Mouse (Mus musculus) cerebral cortex, adult 2 months (tissue): ENCODE measurements around the gene Ush2a.

Experiments used
- WGBS: fragments of 180-500 bp; shearing (Covaris S2); methylation state at CpG from one replicate; pipeline ENCODE4 v1.1.7; 2018; 5-methylcytosine and 5-hydroxymethylcytosine counted together

Gene Ush2a

DNA sequence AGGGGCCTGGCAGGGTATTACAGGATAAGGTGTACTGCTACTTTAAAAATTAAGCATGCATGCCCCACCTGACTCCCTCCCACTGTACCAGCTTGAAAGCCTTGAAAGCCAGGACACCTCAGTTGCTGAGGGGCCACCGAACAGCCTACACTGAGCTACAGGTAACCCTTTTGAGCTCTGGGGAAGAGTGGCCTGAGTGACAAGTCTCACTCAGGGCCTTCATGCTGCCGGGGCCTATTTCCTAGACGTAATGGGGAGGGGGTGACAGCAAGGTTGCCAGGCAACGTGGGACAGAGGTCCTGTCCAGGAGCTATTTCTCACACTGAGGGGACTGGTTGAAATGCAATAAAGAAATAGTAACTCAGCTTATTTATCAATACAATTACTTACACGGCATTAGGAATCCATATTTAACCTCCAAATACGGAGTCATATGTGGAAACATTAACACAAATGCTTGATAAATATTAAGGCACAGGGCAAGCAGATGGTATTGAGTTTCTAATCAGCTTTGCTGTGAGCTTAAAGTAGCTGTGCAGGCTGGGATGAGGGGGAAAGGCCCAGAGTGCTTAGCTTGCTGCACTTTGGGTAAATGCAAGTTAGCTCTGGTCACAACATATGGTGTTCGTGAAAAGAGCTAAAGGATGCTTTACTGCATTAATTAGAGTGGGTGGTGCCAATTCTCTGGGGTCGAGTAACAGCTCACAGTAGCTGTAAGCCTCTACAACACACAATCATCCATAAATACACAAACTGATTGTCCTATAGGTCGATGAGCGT, at the start of gene Ush2a:
Ush2a (plus strand) TSS at position 121 of the 780 bp plus-strand sequence.
- WGBS = 75% methylated on average over 10 of the region's 10 CpGs

DNA sequence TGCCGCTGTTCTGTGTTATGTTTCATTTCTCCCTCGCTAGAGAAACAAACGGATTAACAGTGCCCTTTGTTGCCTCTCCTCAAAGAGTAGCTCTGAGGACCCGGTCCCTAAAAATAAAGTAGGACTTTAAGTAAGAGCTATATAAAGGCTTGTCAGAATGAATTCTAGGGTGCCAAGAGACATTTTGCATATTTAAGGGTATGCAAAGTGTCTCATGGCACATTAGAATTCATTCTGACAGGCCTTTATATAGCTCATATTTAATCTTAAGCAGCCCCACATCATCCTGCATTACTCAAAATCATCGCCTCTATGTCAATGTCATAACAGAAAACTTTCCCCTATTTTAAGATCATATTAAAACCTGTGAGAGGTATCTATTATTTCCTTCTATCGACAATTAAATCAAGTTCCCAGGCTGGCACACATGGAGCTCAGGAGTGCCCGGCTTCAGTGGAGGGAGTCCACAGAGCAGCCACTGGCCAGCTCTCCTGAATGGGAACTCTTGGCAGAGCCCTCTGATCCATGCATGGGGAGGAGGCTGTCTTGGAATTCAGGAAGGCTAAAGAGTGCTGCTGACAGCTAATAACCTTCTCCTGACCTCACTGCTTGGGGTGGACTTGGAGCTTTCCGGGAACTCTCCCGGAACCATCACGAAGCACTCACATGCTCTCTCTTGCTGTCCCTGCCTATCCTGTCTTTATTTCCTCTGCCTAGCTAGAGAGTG, 46.8 kb upstream of the Ush2a start:
- WGBS = 49% methylated on average over 10 of the region's 10 CpGs

DNA sequence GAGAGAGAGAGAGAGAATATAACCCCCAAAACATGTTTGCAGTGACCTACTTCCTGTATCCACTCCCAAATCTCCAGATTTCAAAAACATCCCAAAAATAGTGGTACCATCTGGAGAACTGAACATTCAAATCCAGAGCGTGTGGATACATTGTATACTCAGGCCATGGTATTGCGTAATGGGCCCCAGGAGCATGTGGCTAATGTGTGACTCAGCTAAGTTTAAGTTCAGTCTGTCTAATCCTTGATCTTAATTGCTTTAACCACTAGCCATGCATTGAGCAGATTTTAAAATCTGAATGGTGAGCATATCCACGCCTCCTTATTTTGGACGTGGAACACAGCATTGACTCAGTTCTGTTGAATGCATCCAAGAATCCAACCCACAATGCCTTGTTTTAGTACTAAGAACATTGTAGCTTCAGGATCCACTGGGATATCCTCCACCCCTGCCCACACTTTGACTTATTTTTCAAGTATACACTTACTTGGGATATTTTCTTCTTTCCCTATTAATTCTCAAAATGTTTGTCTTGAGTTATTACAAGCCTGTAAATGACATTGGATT, 40.5 kb upstream of the Ush2a start:
- 34% methylated on average over 4 of the region's 4 CpGs for WGBS

DNA sequence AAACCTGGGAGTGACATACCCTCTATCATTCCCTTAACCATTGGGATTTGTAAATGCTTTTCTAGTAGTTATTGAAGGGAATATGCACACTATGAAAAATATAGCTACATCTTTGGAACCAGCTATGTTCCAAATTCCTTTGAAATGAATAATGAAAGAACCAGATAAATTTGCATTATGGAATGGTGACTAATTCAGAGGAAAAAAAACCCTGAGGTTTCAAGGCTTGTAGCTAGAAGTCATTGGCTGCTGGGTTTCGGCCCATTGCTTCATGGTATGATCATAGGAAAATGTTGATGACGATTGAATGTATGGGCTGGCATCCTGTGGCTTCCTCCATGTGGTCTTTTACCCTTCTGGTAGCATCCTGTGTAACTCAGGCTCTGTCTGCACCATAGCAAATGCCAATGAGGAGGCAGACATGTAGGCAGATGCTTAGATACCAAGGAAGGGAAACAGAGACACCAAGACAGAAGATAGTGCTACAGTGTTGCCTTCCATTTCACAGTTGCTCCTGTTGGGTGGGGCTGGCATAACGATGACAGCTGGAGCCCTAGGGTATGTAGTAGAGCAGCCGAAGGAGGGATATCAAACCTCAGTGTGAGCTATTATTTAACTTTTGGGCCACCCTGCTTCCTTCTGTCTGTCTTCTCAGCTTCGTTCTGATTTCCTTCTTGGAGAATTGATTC, 28.6 kb upstream of the Ush2a start:
- WGBS = 68% methylated on average over 5 of the region's 5 CpGs

DNA sequence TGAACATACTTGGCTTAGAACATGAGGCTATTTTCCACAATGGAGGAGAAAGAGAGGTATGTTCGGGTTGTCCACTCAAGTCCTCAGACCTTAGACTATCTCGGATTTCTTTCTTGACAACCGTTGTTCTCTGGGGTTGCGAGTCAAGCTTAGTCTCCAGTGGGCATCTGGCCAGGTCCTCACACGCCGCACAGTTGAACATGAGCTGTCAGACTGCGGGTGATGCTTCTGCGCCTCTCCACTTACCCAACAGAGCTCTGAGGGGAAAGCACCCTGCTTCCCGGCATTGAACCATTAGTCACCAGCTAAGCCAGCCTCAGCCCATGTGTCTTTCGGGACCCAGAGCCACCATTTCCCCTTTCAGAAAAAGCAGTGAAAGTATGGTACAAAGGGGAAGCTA, 20.1 kb upstream of the Ush2a start:
- 84% methylated on average over 10 of the region's 10 CpGs for WGBS

DNA sequence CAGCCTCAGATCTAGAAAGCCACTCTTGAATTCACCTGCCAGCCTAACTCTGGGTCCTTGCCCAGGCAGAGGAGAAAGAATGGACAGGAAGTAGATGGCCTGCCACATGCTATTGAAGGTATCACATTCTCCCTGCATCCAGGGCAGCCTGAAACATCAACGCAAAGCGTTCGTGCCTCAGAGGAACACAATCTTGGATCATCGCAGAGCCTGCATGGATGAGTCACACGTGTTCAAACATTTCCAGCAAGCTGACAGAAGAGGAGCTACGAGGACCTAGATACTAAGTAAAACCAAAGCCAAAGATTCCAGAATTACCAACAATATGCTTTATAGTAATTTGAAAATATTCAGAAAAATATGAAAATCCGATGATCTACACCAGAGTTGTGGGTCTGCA, 4.3 kb upstream of the Ush2a start:
- 55% methylated on average over 7 of the region's 7 CpGs for WGBS

DNA sequence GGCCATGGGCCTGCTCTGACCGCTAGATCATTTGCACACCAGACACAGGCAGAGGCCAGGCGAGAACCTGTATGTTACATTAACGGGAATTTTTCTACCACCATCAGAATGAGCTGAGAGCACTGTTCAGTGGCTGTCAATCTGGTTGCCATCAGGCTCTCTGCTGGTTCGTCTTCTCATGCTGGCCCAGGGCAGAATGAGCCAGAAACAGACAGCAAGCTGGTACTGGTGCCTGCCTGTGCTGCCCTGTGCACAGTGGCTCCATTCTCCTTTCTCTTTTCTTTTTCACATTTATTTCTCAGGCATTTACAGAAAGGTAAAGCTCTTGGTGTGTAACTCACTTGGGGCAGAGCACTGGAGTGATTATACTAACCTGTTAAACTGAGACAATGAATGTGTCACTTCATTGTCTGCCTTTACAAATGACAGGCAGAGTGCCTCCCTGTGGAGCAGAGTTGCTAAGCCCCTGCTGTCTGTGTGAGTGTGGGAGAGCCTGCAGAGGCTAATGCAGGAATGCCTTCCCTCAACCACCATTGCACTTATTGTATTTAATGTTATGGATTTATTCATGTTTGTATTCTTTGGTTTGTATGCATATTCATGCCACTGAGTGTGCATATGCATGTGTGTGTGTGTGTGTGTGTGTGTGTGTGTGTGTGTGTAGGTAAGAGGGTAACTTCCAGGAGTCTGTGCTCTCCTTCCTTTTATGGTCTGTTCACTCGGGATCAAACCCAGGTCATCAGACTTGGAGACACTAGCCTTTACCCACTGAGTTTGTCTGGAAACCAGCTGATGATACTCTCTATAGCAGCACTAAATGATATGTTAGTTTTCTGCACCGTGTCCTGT, 1.3 kb upstream of the Ush2a start:
- 77% methylated on average over 6 of the region's 6 CpGs for WGBS

DNA sequence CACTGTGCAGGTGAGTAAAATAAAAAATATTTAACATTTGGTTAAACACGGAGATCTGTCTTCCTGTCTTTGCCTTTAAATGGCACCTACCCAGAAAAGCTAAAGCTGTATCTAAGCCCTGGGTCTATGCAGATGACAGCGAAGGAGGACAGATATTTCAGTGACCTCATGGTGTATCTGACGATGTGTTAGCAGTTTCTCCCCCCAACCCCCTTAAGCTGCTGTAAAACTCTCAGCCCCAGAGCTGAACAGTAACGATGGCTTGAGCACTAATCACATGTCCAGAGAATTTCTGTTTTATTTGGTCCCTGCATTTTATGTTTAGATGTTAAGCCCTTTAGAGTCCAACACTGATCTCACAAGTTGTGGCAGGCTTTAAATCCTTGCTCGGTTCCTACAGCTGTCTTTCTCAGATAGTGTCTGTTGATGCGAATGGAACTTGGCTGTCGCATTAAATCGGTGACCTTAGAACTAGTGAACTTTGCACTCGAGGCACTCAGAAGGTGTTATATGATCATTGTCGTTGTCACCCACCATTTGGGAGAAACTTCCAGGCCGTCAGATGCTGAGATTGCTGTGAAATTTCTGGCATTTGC, 5.4 kb downstream of the Ush2a start:
- WGBS = 83% methylated on average over 11 of the region's 11 CpGs

DNA sequence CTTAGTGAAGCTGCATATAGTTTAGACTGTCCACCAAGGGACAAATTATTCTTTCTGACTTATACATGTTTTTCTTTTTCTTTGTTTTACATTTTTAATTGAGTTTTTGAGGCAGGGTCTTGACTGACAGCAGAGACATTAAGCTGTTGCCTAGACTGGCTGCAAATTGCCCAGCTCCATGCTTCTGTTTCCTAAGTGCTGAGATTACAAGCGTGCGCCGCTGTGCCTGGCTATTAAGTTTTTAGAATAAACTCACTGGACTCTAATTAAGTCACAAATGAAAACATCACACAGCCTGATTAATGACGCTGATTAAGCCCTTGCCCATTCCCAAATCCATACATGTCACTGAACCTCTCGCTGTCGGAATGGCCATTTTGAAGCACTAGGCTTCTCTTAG, 7.2 kb downstream of the Ush2a start:
- 73% methylated on average over 6 of the region's 6 CpGs for WGBS

DNA sequence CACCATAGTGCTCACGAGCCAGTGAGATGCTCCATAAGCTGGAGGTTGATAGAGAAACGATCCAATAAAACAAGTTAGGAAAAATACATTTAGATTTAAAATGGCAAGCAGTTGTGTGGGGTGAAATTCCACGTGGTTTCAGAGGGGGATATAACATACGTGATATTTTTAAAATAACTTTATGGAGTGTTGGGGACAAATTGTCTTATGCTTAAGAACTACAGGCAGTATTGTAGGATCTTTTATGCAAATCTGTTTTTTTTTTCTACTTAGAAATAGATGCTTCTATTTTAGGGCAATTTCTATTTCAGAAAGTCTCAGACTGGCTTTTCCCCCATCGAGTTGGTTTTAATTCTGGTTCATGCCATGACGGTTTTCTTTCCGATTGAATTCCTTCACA, 51.5 kb downstream of the Ush2a start:
- 51% methylated on average over 7 of the region's 7 CpGs for WGBS

DNA sequence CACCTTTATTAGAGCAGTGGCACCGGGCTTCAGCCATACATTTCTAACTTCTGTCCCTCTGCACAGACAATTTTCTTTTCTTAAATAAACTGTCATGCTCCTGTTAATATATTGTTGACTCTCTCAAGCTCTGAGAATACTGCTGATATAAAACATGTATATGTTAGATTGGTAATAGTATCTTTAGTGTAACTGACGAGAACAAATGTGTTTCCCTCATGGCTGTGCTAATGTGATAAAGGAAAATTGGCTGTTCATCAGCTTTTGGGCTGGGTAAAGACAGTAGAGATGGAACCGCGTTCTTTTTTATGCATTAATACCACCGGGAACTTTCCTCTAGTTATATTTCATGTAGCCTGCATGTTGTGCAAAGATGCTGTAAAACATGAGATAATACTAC, 54.8 kb downstream of the Ush2a start:
- WGBS = 84% methylated on average over 5 of the region's 5 CpGs

DNA sequence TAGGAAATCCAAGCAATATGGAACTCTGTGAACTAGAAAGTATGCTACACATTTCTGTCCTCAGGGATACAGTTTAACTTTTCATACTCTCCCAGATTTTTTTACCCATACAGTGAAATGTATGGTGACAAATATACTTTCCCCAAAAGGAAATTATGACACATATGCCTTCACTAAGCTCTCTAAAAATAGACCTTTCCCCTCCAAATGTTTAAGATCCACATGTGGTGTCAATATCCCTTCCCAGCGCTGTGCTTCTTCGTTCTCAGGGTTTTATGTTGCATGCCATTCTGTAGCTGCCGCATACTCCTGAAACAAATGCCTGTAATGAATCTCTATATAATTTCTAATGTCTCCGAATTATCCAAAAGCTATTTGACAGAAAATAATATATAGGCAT, 58.4 kb downstream of the Ush2a start:
- WGBS = 61% methylated on average over 4 of the region's 4 CpGs

DNA sequence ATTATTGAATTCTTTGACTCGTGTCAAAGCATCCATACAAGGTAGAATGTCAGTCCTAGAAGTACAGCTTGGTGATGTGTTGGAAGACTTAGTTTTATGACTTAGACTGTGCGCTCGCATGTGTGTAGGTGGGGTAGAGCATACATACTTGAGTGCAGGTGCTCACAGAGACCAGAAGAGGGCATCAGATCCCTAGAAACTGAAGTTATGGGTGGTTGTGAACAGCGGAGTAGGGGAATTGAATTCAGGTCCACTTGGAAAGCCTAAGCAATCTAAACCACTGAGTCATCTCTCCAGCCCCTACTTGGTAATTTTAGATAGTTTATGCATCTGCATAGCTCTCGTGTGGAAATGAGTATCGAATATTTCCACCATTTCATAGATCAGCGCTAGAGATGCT, 59.7 kb downstream of the Ush2a start:
- WGBS = 82% methylated on average over 7 of the region's 7 CpGs

DNA sequence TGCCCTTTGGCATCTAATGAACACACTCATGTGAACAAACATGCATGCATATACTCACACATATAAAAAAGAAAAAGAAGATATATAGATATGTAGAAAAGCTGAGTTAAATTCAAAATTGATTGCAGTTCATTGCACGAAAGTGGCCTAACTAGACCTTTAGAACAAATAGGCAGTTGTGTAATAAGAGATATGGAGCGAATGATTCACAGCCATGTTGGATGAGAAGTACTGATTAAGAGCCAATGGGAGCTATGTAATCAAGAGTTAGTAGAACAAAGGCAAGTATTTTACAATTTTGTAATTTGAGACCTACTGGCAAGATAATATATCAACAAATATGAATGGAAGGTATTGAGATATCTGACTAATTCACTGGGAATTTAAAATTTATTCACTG, 68.6 kb downstream of the Ush2a start:
- 96% methylated on average over 2 of the region's 2 CpGs for WGBS

DNA sequence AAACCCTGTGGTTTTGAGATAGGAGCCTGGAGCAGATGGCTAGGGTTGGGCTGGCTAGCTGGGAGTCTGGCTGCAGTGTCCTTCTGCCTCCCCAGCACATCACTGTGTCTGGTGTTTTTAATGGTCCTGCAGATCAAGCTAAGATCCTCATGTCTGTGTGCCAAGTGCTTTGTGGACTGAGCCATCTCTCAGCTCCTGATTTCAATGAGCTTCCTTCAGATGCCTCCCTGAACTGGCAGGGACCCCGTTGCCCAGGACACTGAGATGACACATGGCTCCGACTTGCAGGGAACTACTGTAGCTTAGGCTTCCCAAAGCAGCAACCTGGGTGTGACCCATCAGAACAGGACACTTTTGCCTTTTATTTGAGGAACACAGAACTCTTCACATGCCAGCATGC, 72.1 kb downstream of the Ush2a start:
- WGBS = 62% methylated on average over 2 of the region's 2 CpGs

DNA sequence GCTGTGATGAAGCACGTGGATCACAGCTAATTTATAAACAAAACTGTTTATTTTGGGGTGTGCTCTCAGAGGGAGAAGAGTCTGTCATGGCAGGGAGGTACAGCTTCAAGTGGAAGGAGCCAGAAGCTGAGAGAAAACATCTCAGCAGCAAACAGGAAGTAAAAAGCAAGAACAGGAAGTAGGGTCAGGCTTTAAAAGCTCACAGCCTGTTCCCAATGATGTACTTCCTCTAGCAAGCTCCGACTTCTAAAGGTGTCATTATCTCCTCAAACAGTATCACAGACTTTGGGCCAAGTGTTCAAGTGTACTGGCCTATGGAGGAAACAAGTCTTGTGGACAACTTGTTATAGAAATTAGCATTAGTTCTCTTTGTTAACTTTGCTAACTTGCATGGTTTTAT, 85.9 kb downstream of the Ush2a start:
- 58% methylated on average over 2 of the region's 2 CpGs for WGBS

DNA sequence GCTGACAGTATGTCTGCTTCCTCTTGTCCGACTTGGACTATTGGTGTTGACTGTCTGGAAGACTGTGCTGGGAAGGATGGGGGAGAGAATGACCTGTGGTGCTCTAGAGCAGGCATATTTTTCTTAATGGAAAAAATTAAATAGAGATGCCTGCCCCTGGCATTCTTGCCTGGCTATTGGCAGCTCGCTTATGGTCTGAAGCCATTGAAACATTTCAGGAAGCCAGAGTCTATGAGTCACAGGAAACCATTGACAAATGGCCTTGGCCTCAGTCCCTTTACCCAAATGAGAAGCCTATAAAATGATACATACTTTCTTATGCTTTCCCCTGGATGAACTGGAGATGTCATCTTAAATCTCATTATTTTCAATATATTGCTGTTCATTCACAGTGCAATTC, 92.9 kb downstream of the Ush2a start:
- 79% methylated on average over 2 of the region's 2 CpGs for WGBS

DNA sequence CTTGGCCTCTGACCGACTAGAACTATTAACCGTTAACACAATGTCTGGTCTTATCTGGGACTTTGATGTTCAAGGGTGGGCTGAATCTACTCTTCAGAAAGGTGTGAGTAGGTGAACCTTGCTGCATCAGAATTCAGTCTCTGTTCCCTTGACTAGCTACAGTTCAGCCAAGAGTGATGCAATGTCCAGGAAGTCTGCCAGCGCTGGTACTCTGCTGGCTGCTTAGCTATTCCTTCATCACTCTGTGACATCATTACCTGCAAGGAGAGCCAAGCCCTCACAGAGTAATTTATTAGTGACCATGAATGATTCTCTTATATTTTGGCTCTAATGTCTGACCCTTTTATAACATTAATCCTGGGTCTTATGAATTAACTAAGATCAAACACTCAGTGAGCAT, 101.7 kb downstream of the Ush2a start:
- 70% methylated on average over 3 of the region's 3 CpGs for WGBS

DNA sequence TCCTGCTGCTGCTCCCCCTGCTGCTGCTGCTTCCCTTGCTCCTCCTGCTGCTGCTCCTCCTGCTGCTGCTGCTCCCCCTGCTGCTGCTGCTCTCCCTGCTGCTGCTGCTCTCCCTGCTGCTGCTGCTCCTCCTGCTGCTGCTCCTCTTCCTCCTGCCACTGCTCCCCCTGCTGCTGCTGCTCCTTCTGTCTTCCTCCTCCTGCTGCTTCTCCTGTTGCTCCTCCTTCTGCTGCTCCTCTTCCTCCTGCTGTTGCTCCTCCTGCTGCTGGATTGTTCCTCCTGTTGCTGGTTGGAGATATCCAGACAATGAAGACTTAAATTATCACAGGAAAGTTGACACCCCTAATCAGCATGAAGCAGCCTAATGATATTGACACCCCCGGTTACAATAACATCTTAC, 123.4 kb downstream of the Ush2a start:
- 77% methylated on average over 1 of the region's 1 CpGs for WGBS

DNA sequence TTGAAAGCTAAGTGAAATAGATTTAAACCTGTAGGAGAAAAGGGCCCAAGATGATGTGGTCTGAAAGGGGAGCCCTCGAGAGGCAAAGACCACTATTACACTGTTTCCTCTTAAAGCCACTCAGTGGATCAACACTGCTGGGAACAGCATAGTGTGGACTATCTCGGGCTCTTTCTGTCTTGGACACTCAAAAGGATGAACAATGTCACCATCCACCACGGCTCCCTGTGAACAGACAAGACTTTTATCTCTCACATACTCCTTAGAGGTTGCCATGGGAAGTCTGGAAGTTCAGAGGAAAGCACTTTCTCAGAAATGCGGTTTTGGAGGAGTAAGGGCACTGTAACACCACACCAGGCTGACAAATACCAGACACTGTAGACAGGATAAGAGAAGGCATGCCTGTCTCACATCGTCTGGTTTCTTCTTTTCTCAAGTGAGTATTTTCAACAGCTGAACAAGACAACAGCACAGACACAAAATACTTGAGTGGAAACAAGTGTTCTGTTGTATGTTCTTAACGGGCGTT, 124.0 kb downstream of the Ush2a start:
- 71% methylated on average over 7 of the region's 7 CpGs for WGBS

DNA sequence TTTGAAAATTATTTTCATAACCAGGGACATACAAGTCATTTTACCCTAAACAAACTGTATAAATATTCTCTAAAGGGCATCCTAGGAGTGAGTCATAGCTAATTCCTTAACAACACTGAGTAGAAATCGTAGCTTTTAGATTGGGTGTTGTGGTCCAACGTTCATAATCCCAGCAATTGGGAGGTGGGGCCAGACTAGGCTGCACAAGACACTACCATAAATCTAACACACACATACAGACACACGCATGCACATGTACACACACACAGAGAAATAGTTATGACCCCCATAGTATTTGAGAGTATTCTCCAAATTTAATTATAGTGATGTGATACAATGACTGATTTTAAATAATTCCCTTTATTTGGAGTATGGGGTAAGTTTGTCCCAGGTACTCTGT, 125.5 kb downstream of the Ush2a start:
- 89% methylated on average over 3 of the region's 3 CpGs for WGBS
